In genomic region chr14:46989694-46990093, GRCm38 (mm10) we compare ENCODE assay signal across 8 mouse cellular contexts.
DNase-seq lines count a peak whose midpoint lies in the region; ATAC-seq and TF ChIP-seq lines count a peak whose summit lies in the region.

No protein-coding gene starts in this region.

- no peak overlapping the region for H3K27ac ChIP-seq in lung, postnatal 0 days (ENCODE audit: low read length)
- 0 out of 2 replicates have a peak overlapping the region, but pooled peaks have one; percentile 12 for H3K27ac ChIP-seq in hindbrain, embryonic 13.5 days

- no peak for TF ChIP-seq POLR2A in lung, adult 2 months (IDR thresholded peaks at IDR 0.05; ENCODE audit: borderline replicate concordance, extremely low read depth, low read depth, low read length)

- no peaks in the 10 kb centered on the region for H3K9me3 ChIP-seq in lung, postnatal 0 days (ENCODE audit: low read length)
- no peaks in the 10 kb centered on the region for H3K9me3 ChIP-seq in hindbrain, embryonic 13.5 days

- no peak for TF ChIP-seq CTCF in lung, postnatal 0 days (IDR thresholded peaks at IDR 0.05)
- no peak for TF ChIP-seq CTCF in lung, adult 2 months (IDR thresholded peaks at IDR 0.05; ENCODE audit: insufficient read depth, low read length)

- H3K4me3 ChIP-seq in lung, postnatal 0 days (ENCODE audit: low read depth, low read length), result no peak overlapping the region
- H3K4me3 ChIP-seq in lung, adult 2 months (replicated peaks; ENCODE audit: extremely low read depth, low read depth, low read length), result no peak overlapping the region
- H3K4me3 ChIP-seq in hindbrain, embryonic 13.5 days, result no peak overlapping the region

- ATAC-seq in lung, postnatal 0 days, result peak; percentile 68
- peak; percentile 76; the same call in 1 of the 2 replicates for ATAC-seq in hindbrain, embryonic 13.5 days (ENCODE audit: low FRiP score)
- ATAC-seq in megakaryocyte progenitor cell, adult 5-6 weeks (replicated peaks; ENCODE audit: poor library complexity), result no peak
- ATAC-seq in granulocyte monocyte progenitor cell, adult 5-6 weeks (replicated peaks; ENCODE audit: poor library complexity, severe bottlenecking), result no peak

- WGBS in lung, postnatal 0 days, result 64% methylated on average over 4 of the region's 4 CpGs
- WGBS in lung, adult 2 months, result 51% methylated on average over 4 of the region's 4 CpGs
- WGBS in hindbrain, embryonic 13.5 days, result 12% methylated on average over 4 of the region's 4 CpGs

- DNase-seq in lung, postnatal 0 days (ENCODE audit: low spot score), result peak; percentile 70
- no peak for DNase-seq in lung, adult 2 months
- DNase-seq in adrenal gland, postnatal 25 days, result peak; percentile 23
- peak; percentile 29 for DNase-seq in retina, embryonic 14.5 days (ENCODE audit: low spot score)
- DNase-seq in cerebellum, adult 9-11 months, result no peak

- TF ChIP-seq EP300 in lung, postnatal 0 days (IDR thresholded peaks at IDR 0.05), result no peak

- no peaks in the 10 kb centered on the region for H3K36me3 ChIP-seq in lung, postnatal 0 days (ENCODE audit: insufficient read depth, low read length)
- no peaks in the 10 kb centered on the region for H3K36me3 ChIP-seq in hindbrain, embryonic 13.5 days

- H3K4me2 ChIP-seq in lung, postnatal 0 days (replicated peaks; ENCODE audit: low read depth, low read length), result no peak overlapping the region
- H3K4me2 ChIP-seq in hindbrain, embryonic 13.5 days, result no peak overlapping the region

- no peak overlapping the region for H3K9ac ChIP-seq in lung, postnatal 0 days (replicated peaks; ENCODE audit: low read depth)
- H3K9ac ChIP-seq in hindbrain, embryonic 13.5 days, result no peak overlapping the region

- peaks cover 4% of the 10 kb centered on the region; the same call in 1 of the 2 replicates for H3K4me1 ChIP-seq in lung, postnatal 0 days (ENCODE audit: insufficient read depth, low read depth, low read length)
- peaks cover 2% of the 10 kb centered on the region for H3K4me1 ChIP-seq in lung, adult 2 months (ENCODE audit: control insufficient read depth, insufficient read depth, low read length)
- H3K4me1 ChIP-seq in hindbrain, embryonic 13.5 days (replicated peaks), result peaks cover 18% of the 10 kb centered on the region

- no peaks in the 10 kb centered on the region for H3K27me3 ChIP-seq in lung, postnatal 0 days (replicated peaks; ENCODE audit: insufficient read depth, low read length)
- no peaks in the 10 kb centered on the region for H3K27me3 ChIP-seq in hindbrain, embryonic 13.5 days

Comparison
In these comparisons a context has a peak if more than half of its experiments do, and no peak if none do; other contexts are left out.
1. DNase-seq: peak in lung, postnatal 0 days (single experiment), adrenal gland, postnatal 25 days (single experiment) and retina, embryonic 14.5 days (single experiment); none in lung, adult 2 months (single experiment) and cerebellum, adult 9-11 months (single experiment).
2. ATAC-seq: peak in lung, postnatal 0 days (single experiment) and hindbrain, embryonic 13.5 days (single experiment); none in megakaryocyte progenitor cell, adult 5-6 weeks (single experiment) and granulocyte monocyte progenitor cell, adult 5-6 weeks (single experiment).